Mouse (Mus musculus) liver, embryonic 14.5 days (tissue): ENCODE data around the gene Spin1.

Source experiments
- CTCF ChIP-seq: IDR thresholded peaks from 2 replicates; pipeline ENCODE4 v1.5.1; 2016; ENCODE audit warnings: antibody characterized with exemption, low read depth, control low read depth
- EP300 ChIP-seq: IDR thresholded peaks from 2 replicates; pipeline ENCODE4 v1.6.1; 2016; ENCODE audit warnings: antibody characterized with exemption, low read depth

GRCm38 (mm10) chr13:51095196-51095715 is 5.4 kb upstream of the Spin1 start:
- no peak for TF ChIP-seq CTCF
- no peak for TF ChIP-seq EP300
